Comparison of ENCODE assay signal across 9 mouse cellular contexts in genomic region chr16:37540776-37541175, GRCm38 (mm10). TPM values are rescaled to one million over a fixed set of nuclear protein-coding genes. Genes with fewer than 3 reads are reported as not detected.
DNase-seq lines count a peak whose midpoint lies in the region; ATAC-seq lines count a peak whose summit lies in the region.
"Had no signal": no experiment of that assay in that cellular context is flagged by ENCODE, and none has a peak within 500 bp of the region (broad histone marks: within the 10 kb centered on the region; RNA-seq: fewer than 3 reads in every experiment).

No protein-coding gene starts in this region.

- no peaks in the 10 kb centered on the region for H3K27me3 ChIP-seq in midbrain, embryonic 10.5 days (ENCODE audit: low read depth, poor library complexity, severe bottlenecking)
- H3K27me3 ChIP-seq in midbrain, embryonic 16.5 days (ENCODE audit: control insufficient read depth, insufficient read depth, low read depth, low read length): no peaks in the 10 kb centered on the region
- no peaks in the 10 kb centered on the region for H3K27me3 ChIP-seq in intestine, embryonic 14.5 days (replicated peaks; ENCODE audit: control insufficient read depth, insufficient read depth, low read length)

- H3K4me3 ChIP-seq in midbrain, embryonic 10.5 days: peak overlapping the region; percentile 80
- H3K4me3 ChIP-seq in midbrain, embryonic 16.5 days (ENCODE audit: low read depth, low read length): no peak overlapping the region
- peak overlapping the region; percentile 91; the same call in 1 of the 2 replicates for H3K4me3 ChIP-seq in intestine, embryonic 14.5 days (ENCODE audit: low read depth, low read length)

- H3K4me2 ChIP-seq in midbrain, embryonic 16.5 days (ENCODE audit: low read length): no peak overlapping the region; the same call in 1 of the 2 replicates
- peak overlapping the region; percentile 74 for H3K4me2 ChIP-seq in intestine, embryonic 14.5 days (ENCODE audit: low read length)

- peak; percentile 4 for DNase-seq in adrenal gland, postnatal 10 days
- no peak for DNase-seq in adrenal gland, adult 18-20 months (ENCODE audit: low spot score in 2 of 2)
- DNase-seq in midbrain, embryonic 10.5 days (ENCODE audit: low spot score): no peak
- DNase-seq in intestine, embryonic 14.5 days (ENCODE audit: low spot score): no peak
- DNase-seq in skeletal muscle tissue, adult 2 months (ENCODE audit: low read depth, low spot score): peak; percentile 73
- DNase-seq in kidney, postnatal 14 days: no peak

- 89% methylated on average over 6 of the region's 6 CpGs for WGBS in midbrain, embryonic 10.5 days
- 82% methylated on average over 6 of the region's 6 CpGs for WGBS in midbrain, embryonic 16.5 days
- 90% methylated on average over 6 of the region's 6 CpGs for WGBS in intestine, embryonic 14.5 days

- H3K27ac ChIP-seq in midbrain, embryonic 10.5 days (replicated peaks): peak overlapping the region; percentile 99
- no peak overlapping the region for H3K27ac ChIP-seq in midbrain, embryonic 16.5 days (ENCODE audit: low read length)
- no peak overlapping the region for H3K27ac ChIP-seq in intestine, embryonic 14.5 days (ENCODE audit: low read depth)

- H3K9ac ChIP-seq in midbrain, embryonic 16.5 days (ENCODE audit: low read depth, low read length): no peak overlapping the region
- H3K9ac ChIP-seq in intestine, embryonic 14.5 days (ENCODE audit: low read length): no peak overlapping the region

- no peaks in the 10 kb centered on the region for H3K9me3 ChIP-seq in midbrain, embryonic 10.5 days (replicated peaks)
- no peaks in the 10 kb centered on the region for H3K9me3 ChIP-seq in midbrain, embryonic 16.5 days (replicated peaks; ENCODE audit: control insufficient read depth, low read length, poor library complexity, severe bottlenecking)
- no peaks in the 10 kb centered on the region for H3K9me3 ChIP-seq in intestine, embryonic 14.5 days (ENCODE audit: control insufficient read depth, low read length)

- no peak for ATAC-seq in midbrain, embryonic 16.5 days
- no peak for ATAC-seq in intestine, embryonic 14.5 days (replicated peaks; ENCODE audit: low FRiP score, low TSS enrichment, low read depth)
- ATAC-seq in activated CD4-positive, CD25-positive, alpha-beta regulatory T cell, adult 4 months: no peak

- H3K4me1 ChIP-seq in midbrain, embryonic 10.5 days: peaks cover 25% of the 10 kb centered on the region
- peaks cover 18% of the 10 kb centered on the region for H3K4me1 ChIP-seq in midbrain, embryonic 16.5 days (ENCODE audit: control insufficient read depth, insufficient read depth, low read length)
- peaks cover 13% of the 10 kb centered on the region for H3K4me1 ChIP-seq in intestine, embryonic 14.5 days (replicated peaks; ENCODE audit: control insufficient read depth, insufficient read depth, low read length)

- peaks cover 21% of the 10 kb centered on the region for H3K36me3 ChIP-seq in midbrain, embryonic 10.5 days
- no peaks in the 10 kb centered on the region for H3K36me3 ChIP-seq in midbrain, embryonic 16.5 days (ENCODE audit: control insufficient read depth, insufficient read depth, low read length)
- H3K36me3 ChIP-seq in intestine, embryonic 14.5 days (ENCODE audit: control insufficient read depth, insufficient read depth, low read length): peaks cover 13% of the 10 kb centered on the region

RNA-seq across cellular contexts. Expression of gene Rabl3, which starts 1.1 kb away (rescaled TPM):
- 10 to 100 TPM; 11.1 to 13.1 TPM for total RNA-seq in adrenal gland, postnatal 10 days (2021)
- 1 to 10 TPM; 6.7 to 8.0 TPM for total RNA-seq in adrenal gland, adult 18-20 months (2021)
- 45.9 and 48.4 TPM in 2 replicates for polyA plus RNA-seq in midbrain, embryonic 10.5 days (2016; fragmentation: Nextera tagmentation; extraction: Ambion mirVana)
- polyA plus RNA-seq in midbrain, embryonic 16.5 days (2015; fragmentation: Nextera tagmentation; extraction: Ambion mirVana): 17.2 and 18.8 TPM in 2 replicates
- 28.1 and 32.8 TPM in 2 replicates for polyA plus RNA-seq in intestine, embryonic 14.5 days (2014; fragmentation: Nextera tagmentation; extraction: Ambion mirVana)
- polyA plus RNA-seq in activated CD4-positive, CD25-positive, alpha-beta regulatory T cell, adult 4 months (2017; shearing (Covaris generic)): 10 to 100 TPM; 10.5 to 13.3 TPM

RNA-seq across cellular contexts. Expression of gene Gtf2e1, which starts 1.2 kb away (rescaled TPM):
- 10 to 100 TPM; 13.8 to 14.2 TPM for total RNA-seq in adrenal gland, postnatal 10 days (2021)
- 10 to 100 TPM; 13.2 to 14.8 TPM for total RNA-seq in adrenal gland, adult 18-20 months (2021)
- polyA plus RNA-seq in midbrain, embryonic 10.5 days (2016; fragmentation: Nextera tagmentation; extraction: Ambion mirVana): 55.2 and 59.9 TPM in 2 replicates
- 31.9 and 35.3 TPM in 2 replicates for polyA plus RNA-seq in midbrain, embryonic 16.5 days (2015; fragmentation: Nextera tagmentation; extraction: Ambion mirVana)
- polyA plus RNA-seq in intestine, embryonic 14.5 days (2014; fragmentation: Nextera tagmentation; extraction: Ambion mirVana): 24.6 and 28.3 TPM in 2 replicates
- 10 to 100 TPM; 10.3 to 12.9 TPM for polyA plus RNA-seq in activated CD4-positive, CD25-positive, alpha-beta regulatory T cell, adult 4 months (2017; shearing (Covaris generic))

RNA-seq across cellular contexts. Expression of gene Hgd, which starts 39.2 kb away (rescaled TPM):
- 10 to 100 TPM; 20.0 to 33.9 TPM for total RNA-seq in adrenal gland, postnatal 10 days (2021)
- total RNA-seq in adrenal gland, adult 18-20 months (2021): under 1 TPM in 1 of 2 experiments, not detected in 1; 0.63 TPM
- 0.21 and 0.31 TPM in 2 replicates for polyA plus RNA-seq in midbrain, embryonic 10.5 days (2016; fragmentation: Nextera tagmentation; extraction: Ambion mirVana)
- 0.19 and 0.34 TPM in 2 replicates for polyA plus RNA-seq in midbrain, embryonic 16.5 days (2015; fragmentation: Nextera tagmentation; extraction: Ambion mirVana)
- 0.11 and 0.24 TPM in 2 replicates for polyA plus RNA-seq in intestine, embryonic 14.5 days (2014; fragmentation: Nextera tagmentation; extraction: Ambion mirVana)
- not detected for polyA plus RNA-seq in activated CD4-positive, CD25-positive, alpha-beta regulatory T cell, adult 4 months (2017; shearing (Covaris generic))
- total RNA-seq: megakaryocyte progenitor cell, adult 5-6 weeks had no signal

Comparison
In these comparisons a context has a peak if more than half of its experiments do, and no peak if none do; other contexts are left out.
1. DNase-seq: peak in adrenal gland, postnatal 10 days (single experiment) and skeletal muscle tissue, adult 2 months (single experiment); none in adrenal gland, adult 18-20 months (0 of 2), midbrain, embryonic 10.5 days (single experiment), intestine, embryonic 14.5 days (single experiment) and kidney, postnatal 14 days (single experiment).